Mouse (Mus musculus) small intestine, adult 2 months (tissue): ENCODE results near the gene Mrgprb4. TPM values are rescaled to one million over a fixed set of nuclear protein-coding genes. Genes with fewer than 3 reads are reported as not detected.

ENCODE experiments used
- H3K27ac ChIP-seq: fragments of 200-500 bp; 2 replicates; pipeline ENCODE4 v1.5.1; 2012; ENCODE audit warnings: low read depth, low read length, control low read depth, inconsistent platforms; ENCODE audit not compliant: insufficient read depth
- H3K27me3 ChIP-seq: fragments of 200-500 bp; 2 replicates; pipeline ENCODE4 v1.6.1; 2012; ENCODE audit warnings: mild to moderate bottlenecking, moderate library complexity, low read length, inconsistent platforms; ENCODE audit not compliant: control insufficient read depth, insufficient read depth
- H3K36me3 ChIP-seq: fragments of 200-500 bp; 2 replicates; pipeline ENCODE4 v1.6.1; 2012; ENCODE audit warnings: mild to moderate bottlenecking, low read length, control low read depth, inconsistent platforms; ENCODE audit not compliant: control insufficient read depth, insufficient read depth
- H3K4me1 ChIP-seq: fragments of 200-500 bp; 2 replicates; pipeline ENCODE4 v1.6.1; 2012; ENCODE audit warnings: low read length, inconsistent platforms, mixed read lengths; ENCODE audit not compliant: control insufficient read depth, insufficient read depth, insufficient read length
- H3K4me3 ChIP-seq: fragments of 200-500 bp; 2 replicates; pipeline ENCODE4 v1.5.1; 2012; ENCODE audit warnings: low read depth, mild to moderate bottlenecking, control low read depth, inconsistent platforms, low read length, moderate library complexity
- CTCF ChIP-seq: fragments of 200-500 bp; IDR thresholded peaks from 2 replicates; pipeline ENCODE4 v1.5.1; 2012; ENCODE audit warnings: low read depth, mild to moderate bottlenecking, control low read depth, inconsistent platforms, low read length, moderate library complexity, mixed read lengths; ENCODE audit not compliant: insufficient replicate concordance, insufficient read length; ENCODE audit errors: extremely low read depth
- POLR2A ChIP-seq: fragments of 200-500 bp; IDR thresholded peaks from 2 replicates; pipeline ENCODE4 v1.6.1; 2012; ENCODE audit warnings: low read depth, mild to moderate bottlenecking, control low read depth, inconsistent platforms, low read length, moderate library complexity
- WGBS: fragments of 180-500 bp; shearing (Covaris S2); methylation state at CpG from one replicate; pipeline ENCODE4 v1.1.7; 2018; 5-methylcytosine and 5-hydroxymethylcytosine counted together
- polyA plus RNA-seq: library from polyadenylated mRNA; depleted of rRNA; stranded (reverse); fragments of >200 nt; gene quantifications from 2 replicates; pipeline ENCODE4 v1.2.3, GENCODE M21; 2012; rRNA removed

The Mrgprb4 gene
- polyA plus RNA-seq: not detected in 2 replicates

GRCm38 (mm10) chr7:48199188-48199587 is at the start of gene Mrgprb4:
TSS of gene Mrgprb4 (minus strand) at chr7:48199288.
- Histone ChIP-seq H3K27me3 (no peaks in the 10 kb centered on the region), H3K36me3 (no peaks in the 10 kb centered on the region), H3K4me3 (no peak within 1 kb of the TSS), H3K27ac (no peak within 1 kb of the TSS), H3K4me1 (no peaks in the 10 kb centered on the region)
- 83% methylated on average over 3 of the region's 3 CpGs for WGBS
- TF ChIP-seq POLR2A (no peak), CTCF (no peak)

- no peaks in the 10 kb centered on the region for H3K36me3 ChIP-seq
- no peak overlapping the region for H3K4me3 ChIP-seq
- H3K27me3 ChIP-seq: no peaks in the 10 kb centered on the region
- TF ChIP-seq CTCF: no peak
- no peak for TF ChIP-seq POLR2A
- H3K27ac ChIP-seq: no peak overlapping the region
- no peaks in the 10 kb centered on the region for H3K4me1 ChIP-seq
Observed at GRCm38 (mm10) chr7:48226114-48226513, 27.0 kb upstream of the Mrgprb4 start.

- H3K27me3 ChIP-seq: no peaks in the 10 kb centered on the region
- no peak overlapping the region for H3K27ac ChIP-seq
- no peaks in the 10 kb centered on the region for H3K4me1 ChIP-seq
- H3K4me3 ChIP-seq: no peak overlapping the region
- WGBS: 65% methylated on average over 5 of the region's 5 CpGs
- no peak for TF ChIP-seq CTCF
- no peak for TF ChIP-seq POLR2A
- no peaks in the 10 kb centered on the region for H3K36me3 ChIP-seq
Observed at GRCm38 (mm10) chr7:48225065-48225464, 26.0 kb upstream of the Mrgprb4 start.

GRCm38 (mm10) chr7:48168919-48169318 is 30.2 kb downstream of the Mrgprb4 start, which contains the start of gene Mrgprb5:
TSS of gene Mrgprb5 (minus strand) at chr7:48169019.
- 75% methylated on average over 2 of the region's 2 CpGs for WGBS

GRCm38 (mm10) chr7:48167471-48167870 is 31.6 kb downstream of the Mrgprb4 start:
- 75% methylated on average over 2 of the region's 2 CpGs for WGBS
- Histone ChIP-seq H3K4me1 (no peaks in the 10 kb centered on the region), H3K27me3 (no peaks in the 10 kb centered on the region), H3K36me3 (no peaks in the 10 kb centered on the region), H3K4me3 (no peak overlapping the region), H3K27ac (no peak overlapping the region)
- no peak for TF ChIP-seq CTCF
- no peak for TF ChIP-seq POLR2A

More at GRCm38 (mm10) chr7:48168919-48169318, 30.2 kb downstream of the Mrgprb4 start, which contains the start of gene Mrgprb5:
- H3K4me1 ChIP-seq: no peaks in the 10 kb centered on the region
- no peaks in the 10 kb centered on the region for H3K27me3 ChIP-seq
- H3K27ac ChIP-seq: no peak within 1 kb of the TSS
- no peak for TF ChIP-seq CTCF
- no peak for TF ChIP-seq POLR2A
- H3K4me3 ChIP-seq: no peak within 1 kb of the TSS
- no peaks in the 10 kb centered on the region for H3K36me3 ChIP-seq

Other genes with a start within 250 kb of the Mrgprb4 start
- not detected in 2 replicates for gene Mrgpra4, start 217.2 kb downstream of the Mrgprb4 start, polyA plus RNA-seq
- gene Mrgprx1, start 171.7 kb downstream of the Mrgprb4 start, polyA plus RNA-seq: not detected in 2 replicates
- gene Mrgprb5, start 30.3 kb downstream of the Mrgprb4 start, polyA plus RNA-seq: not detected in 2 replicates
- gene Mrgprb8, start 189.2 kb upstream of the Mrgprb4 start, polyA plus RNA-seq: not detected in 2 replicates